Mouse (Mus musculus): ENCODE data around the gene Zw10. TPM values are rescaled to one million over a fixed set of nuclear protein-coding genes. Genes with fewer than 3 reads are reported as not detected.

The Zw10 gene
- total RNA-seq, 2 experiments from 2014 or later: 17.3 to 17.9 TPM

GRCm38 (mm10) chr9:49098871-49099270, 43.5 kb downstream of the Zw10 start:
- no peak for DNase-seq (ENCODE audit: low spot score in 2 of 2)
- no peak overlapping the region for H3K4me3 ChIP-seq
- TF ChIP-seq CTCF (conservative IDR thresholded peaks at IDR 0.05): no peak
- H3K27ac ChIP-seq: no peak overlapping the region

GRCm38 (mm10) chr9:49102328-49102727, 46.9 kb downstream of the Zw10 start:
- Histone ChIP-seq H3K27ac (no peak overlapping the region), H3K4me3 (no peak overlapping the region)
- peak in 1 of 2 experiments; percentile 45 for DNase-seq (ENCODE audit: low spot score in 2 of 2)
- no peak for TF ChIP-seq CTCF (conservative IDR thresholded peaks at IDR 0.05)

GRCm38 (mm10) chr9:49109101-49109500, 53.7 kb downstream of the Zw10 start:
- H3K27ac ChIP-seq: no peak overlapping the region
- no peak for DNase-seq (ENCODE audit: low spot score in 2 of 2)
- TF ChIP-seq CTCF (conservative IDR thresholded peaks at IDR 0.05): no peak
- H3K4me3 ChIP-seq: no peak overlapping the region

- H3K27ac ChIP-seq: no peak overlapping the region
- H3K4me3 ChIP-seq: no peak overlapping the region
- no peak for TF ChIP-seq CTCF (conservative IDR thresholded peaks at IDR 0.05)
- DNase-seq (ENCODE audit: low spot score in 2 of 2): no peak
These were observed 55.2 kb downstream of the Zw10 start for GRCm38 (mm10) chr9:49110476-49111220.

GRCm38 (mm10) chr9:49111296-49111695, 55.9 kb downstream of the Zw10 start:
- Histone ChIP-seq H3K4me3 (no peak overlapping the region), H3K27ac (no peak overlapping the region)
- no peak for DNase-seq (ENCODE audit: low spot score in 2 of 2)
- no peak for TF ChIP-seq CTCF (conservative IDR thresholded peaks at IDR 0.05)

GRCm38 (mm10) chr9:49118271-49118825, 62.9 kb downstream of the Zw10 start:
- no peak overlapping the region for H3K4me3 ChIP-seq
- TF ChIP-seq CTCF (conservative IDR thresholded peaks at IDR 0.05): no peak
- DNase-seq (ENCODE audit: low spot score in 2 of 2): no peak
- no peak overlapping the region for H3K27ac ChIP-seq

GRCm38 (mm10) chr9:49119759-49120158, 64.3 kb downstream of the Zw10 start:
- no peak for TF ChIP-seq CTCF (conservative IDR thresholded peaks at IDR 0.05)
- Histone ChIP-seq H3K4me3 (no peak overlapping the region), H3K27ac (no peak overlapping the region)
- DNase-seq (ENCODE audit: low spot score in 2 of 2): no peak

GRCm38 (mm10) chr9:49125706-49126105, 70.3 kb downstream of the Zw10 start:
- DNase-seq (ENCODE audit: low spot score in 2 of 2): no peak
- no peak overlapping the region for H3K4me3 ChIP-seq
- no peak for TF ChIP-seq CTCF (conservative IDR thresholded peaks at IDR 0.05)
- H3K27ac ChIP-seq: no peak overlapping the region

Other genes starting within 250 kb of the Zw10 start
- gene Zbtb16, start 219.4 kb upstream of the Zw10 start, total RNA-seq (2021): 100 to 1,000 TPM; 143 to 149 TPM
- gene Htr3a, start 144.5 kb upstream of the Zw10 start, total RNA-seq (2021): 10 to 100 TPM; 12.8 to 14.0 TPM
- gene Htr3b, start 90.6 kb upstream of the Zw10 start, total RNA-seq (2021): not detected
- 10 to 100 TPM; 33.7 to 34.5 TPM for gene Usp28, start 70.2 kb upstream of the Zw10 start, total RNA-seq (2021)
- 1 to 10 TPM in 1 of 2 experiments, under 1 TPM in 1; 0.66 to 1.2 TPM for gene Tmprss5, start 25.6 kb downstream of the Zw10 start, total RNA-seq (2021)
- gene Gm4894, start 194.9 kb downstream of the Zw10 start, total RNA-seq (2021): not detected